Mouse (Mus musculus): ENCODE measurements around the gene Idh3a.

DNA sequence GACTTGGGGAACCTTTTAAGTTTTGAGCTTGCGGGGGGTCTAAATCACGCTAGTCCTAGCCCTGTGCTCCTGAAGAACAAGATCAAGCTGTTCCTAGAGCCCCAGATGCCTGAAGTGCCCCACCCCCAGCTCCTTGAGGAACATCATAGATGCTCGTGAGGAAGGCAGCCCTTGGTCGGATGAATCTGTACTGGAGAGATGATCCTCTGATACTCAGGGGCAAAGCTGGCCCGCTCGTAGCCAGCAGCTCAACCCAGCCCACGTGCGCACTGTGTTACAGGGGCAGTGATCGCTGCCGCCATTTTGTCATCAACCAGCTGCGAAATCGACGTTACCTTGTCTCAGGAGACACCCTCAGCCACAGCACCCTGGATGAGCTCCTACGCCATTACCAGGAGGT, 47.5 kb upstream of the Idh3a start, which contains the start of gene Sh2d7:
- TF ChIP-seq POLR2A (IDR thresholded peaks at IDR 0.05; ENCODE audit: insufficient read depth, low read depth, low read length) (no peak), CTCF (IDR thresholded peaks at IDR 0.05) (no peak), EP300 (IDR thresholded peaks at IDR 0.05; ENCODE audit: insufficient read depth, low read depth, low read length) (no peak)
